Mouse (Mus musculus) hindbrain, embryonic 10.5 days (tissue): Measurements from ENCODE around the gene Tmem97. TPM values are rescaled to one million over a fixed set of nuclear protein-coding genes. Genes with fewer than 3 reads are reported as not detected.
"Not testable (repeated sequence)": the region's sequence is repeated elsewhere in the genome, so short reads cannot be mapped to it uniquely, and the experiment has no call there.

Experiments used
- DNase-seq: peaks from one replicate; pipeline ENCODE4 v3.0.0-alpha.2; 2017; ENCODE audit warnings: low spot score
- H3K27ac ChIP-seq: fragments of 300-500 bp; sonication (generic); 2 replicates; pipeline ENCODE4 v1.5.1; 2016; ENCODE audit warnings: mild to moderate bottlenecking, moderate library complexity
- H3K27me3 ChIP-seq: fragments of 300-500 bp; sonication (generic); 2 replicates; pipeline ENCODE4 v1.6.1; 2016; ENCODE audit warnings: mild to moderate bottlenecking; ENCODE audit not compliant: poor library complexity, insufficient read depth, severe bottlenecking
- H3K36me3 ChIP-seq: fragments of 300-500 bp; sonication (generic); 2 replicates; pipeline ENCODE4 v1.6.1; 2016; ENCODE audit warnings: mild to moderate bottlenecking, moderate library complexity
- H3K4me1 ChIP-seq: fragments of 300-500 bp; sonication (generic); replicated peaks from 2 replicates; pipeline ENCODE4 v1.6.1; 2016; ENCODE audit warnings: mild to moderate bottlenecking
- H3K4me3 ChIP-seq: fragments of 300-500 bp; sonication (generic); 2 replicates; pipeline ENCODE4 v1.5.1; 2016; ENCODE audit warnings: mild to moderate bottlenecking, moderate library complexity
- H3K9me3 ChIP-seq: fragments of 300-500 bp; sonication (generic); 2 replicates; pipeline ENCODE4 v1.6.1; 2016; ENCODE audit warnings: mild to moderate bottlenecking, moderate library complexity
- WGBS: fragments of 180-500 bp; shearing (Covaris S2); methylation state at CpG from one replicate; pipeline ENCODE4 v1.1.7; 2016; 5-methylcytosine and 5-hydroxymethylcytosine counted together
- polyA plus RNA-seq: library from polyadenylated mRNA; unstranded; fragments of >200 nt; fragmentation: Nextera tagmentation; extraction: Ambion mirVana; gene quantifications from 2 replicates; pipeline ENCODE4 v1.2.1, GENCODE M21; 2016

Gene Tmem97
- polyA plus RNA-seq, result 86.5 and 94.5 TPM in 2 replicates

DNA sequence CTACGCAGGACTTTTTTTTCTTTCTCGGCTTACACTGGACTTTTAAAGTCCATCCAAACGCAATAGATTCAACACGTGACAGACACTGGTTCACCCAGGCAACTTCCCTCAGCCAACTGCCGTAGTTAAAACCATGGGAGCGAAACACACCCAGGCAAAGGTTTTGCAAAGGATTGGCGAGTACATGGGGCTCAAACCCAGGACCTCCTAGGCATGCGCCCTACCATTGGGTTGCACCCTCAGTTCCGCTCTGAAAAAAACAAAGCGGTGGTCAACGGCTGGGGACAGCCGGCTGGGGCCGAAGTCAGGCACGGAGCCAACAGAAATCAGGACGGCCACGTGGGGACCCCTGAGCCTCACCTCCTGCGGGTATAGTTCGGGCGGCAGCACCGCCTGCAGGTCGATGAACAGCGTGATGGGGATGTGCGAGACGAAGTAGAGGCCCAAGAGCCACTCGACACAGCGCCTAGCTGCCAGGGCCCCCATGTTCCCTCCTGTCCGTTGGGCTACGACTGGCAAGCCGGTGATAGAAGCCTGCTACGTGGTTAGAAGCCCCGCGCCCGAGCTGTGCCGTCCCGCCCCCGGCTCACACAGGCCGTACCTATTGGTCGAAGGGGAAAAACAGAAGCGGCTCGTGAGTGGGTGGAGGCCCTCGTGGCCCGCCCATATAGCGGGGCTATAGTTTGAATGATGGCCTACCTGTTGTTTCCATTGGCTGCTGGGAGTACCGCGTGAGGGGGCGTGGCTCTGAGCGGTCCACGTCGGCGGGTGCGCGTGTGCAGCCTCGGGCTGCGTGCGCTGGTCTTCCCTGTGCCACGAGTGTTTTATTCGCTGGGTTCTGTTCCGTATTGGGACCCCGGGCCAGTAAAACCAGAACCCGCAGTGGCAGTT, at the start of gene Tmem97:
Gene Tmem97, minus strand, starts transcription at position 610 of the 891 bp plus-strand sequence.
- Histone ChIP-seq H3K9me3 (peaks cover 6% of the 10 kb centered on the region; the same call in 1 of the 2 replicates), H3K27me3 (no peaks in the 10 kb centered on the region), H3K4me3 (peak within 1 kb of the TSS; percentile 80), H3K27ac (peak within 1 kb of the TSS; percentile 90), H3K4me1 (peaks cover 32% of the 10 kb centered on the region), H3K36me3 (peaks cover 11% of the 10 kb centered on the region)
- DNase-seq, result peak; percentile 96
- WGBS, result under 1% methylated on average over 60 of the region's 60 CpGs

DNA sequence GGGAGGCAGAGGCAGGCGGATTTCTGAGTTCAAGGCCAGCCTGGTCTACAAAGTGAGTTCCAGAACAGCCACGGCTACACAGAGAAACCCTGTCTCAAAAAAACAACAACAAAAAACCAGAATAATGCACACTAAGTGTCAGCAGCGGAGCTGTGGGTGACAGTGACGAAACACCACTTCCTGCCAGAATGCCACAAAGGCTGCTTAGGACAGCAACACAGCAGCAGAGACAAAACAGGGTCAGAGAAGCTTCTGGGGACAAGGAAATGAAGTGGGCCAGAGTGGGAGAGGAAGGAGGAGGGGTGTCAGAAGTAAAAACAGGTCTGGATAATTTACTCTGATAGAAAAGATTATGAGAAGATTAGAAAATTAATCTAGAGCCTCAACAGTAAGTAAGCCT, 49.5 kb upstream of the Tmem97 start:
- H3K4me3 ChIP-seq, result no peak overlapping the region
- H3K9me3 ChIP-seq, result no peaks in the 10 kb centered on the region
- H3K27me3 ChIP-seq, result no peaks in the 10 kb centered on the region
- no peak for DNase-seq
- H3K36me3 ChIP-seq, result peaks cover 18% of the 10 kb centered on the region; the same call in 1 of the 2 replicates
- 84% methylated on average over 4 of the region's 4 CpGs for WGBS
- H3K4me1 ChIP-seq, result no peaks in the 10 kb centered on the region
- no peak overlapping the region for H3K27ac ChIP-seq

DNA sequence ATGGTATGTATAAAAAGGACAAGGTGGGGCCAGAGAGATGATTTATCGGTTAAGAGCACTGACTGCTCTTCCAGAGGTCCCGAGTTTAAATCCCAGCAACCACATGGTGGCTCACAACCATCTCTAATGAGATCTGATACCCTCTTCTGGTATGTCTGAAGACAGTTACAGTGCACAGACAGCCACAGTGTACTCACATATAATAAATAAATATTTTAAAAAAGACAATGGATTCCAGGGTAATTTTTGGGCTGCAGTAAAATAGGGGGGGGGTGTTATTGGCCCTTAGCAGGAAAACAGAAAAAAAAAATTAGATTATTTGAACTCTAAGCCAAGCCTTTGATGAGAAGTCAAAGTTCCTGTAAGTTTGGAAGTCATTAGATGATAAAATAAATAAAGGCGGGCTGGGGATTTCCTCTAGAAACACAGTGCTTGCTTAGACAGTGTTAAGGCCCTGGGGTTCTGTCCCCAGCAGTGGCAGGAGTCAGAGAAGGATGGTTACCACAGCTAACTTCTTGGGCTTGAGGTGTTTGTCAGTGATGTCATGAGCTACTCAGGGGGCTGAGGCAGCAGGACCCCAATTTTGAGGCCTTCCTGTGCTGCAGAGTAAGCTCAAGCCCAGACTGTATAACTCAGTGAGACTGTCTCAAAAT, 48.3 kb upstream of the Tmem97 start:
- Histone ChIP-seq H3K27ac (no peak overlapping the region), H3K9me3 (no peaks in the 10 kb centered on the region), H3K4me1 (no peaks in the 10 kb centered on the region), H3K4me3 (no peak overlapping the region), H3K36me3 (peaks cover 25% of the 10 kb centered on the region; the same call in 1 of the 2 replicates), H3K27me3 (no peaks in the 10 kb centered on the region)
- no peak for DNase-seq
- 81% methylated on average over 3 of the region's 3 CpGs for WGBS

DNA sequence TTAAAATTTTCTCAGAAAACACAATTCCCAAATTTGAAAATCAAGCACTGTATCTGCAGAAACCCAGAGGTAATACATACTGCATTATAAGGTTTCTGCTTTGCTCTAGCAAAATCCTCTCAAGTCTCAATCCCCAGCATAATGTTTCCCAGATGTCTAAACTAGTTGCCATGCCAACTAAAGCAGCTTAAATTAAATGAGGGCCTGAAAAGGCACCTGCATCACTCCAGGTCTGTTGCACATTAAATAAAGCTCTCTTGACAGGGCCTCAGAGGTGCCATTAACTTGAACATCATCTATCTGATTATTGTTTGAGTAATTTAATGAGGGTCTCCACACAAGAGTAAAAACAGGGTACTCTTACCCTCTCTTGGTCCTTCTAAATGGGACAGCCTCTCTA, 46.2 kb upstream of the Tmem97 start:
- Histone ChIP-seq H3K4me1 (no peaks in the 10 kb centered on the region), H3K4me3 (no peak overlapping the region), H3K27me3 (no peaks in the 10 kb centered on the region), H3K9me3 (no peaks in the 10 kb centered on the region), H3K36me3 (peaks cover 18% of the 10 kb centered on the region; the same call in 1 of the 2 replicates), H3K27ac (no peak overlapping the region)
- no peak for DNase-seq

DNA sequence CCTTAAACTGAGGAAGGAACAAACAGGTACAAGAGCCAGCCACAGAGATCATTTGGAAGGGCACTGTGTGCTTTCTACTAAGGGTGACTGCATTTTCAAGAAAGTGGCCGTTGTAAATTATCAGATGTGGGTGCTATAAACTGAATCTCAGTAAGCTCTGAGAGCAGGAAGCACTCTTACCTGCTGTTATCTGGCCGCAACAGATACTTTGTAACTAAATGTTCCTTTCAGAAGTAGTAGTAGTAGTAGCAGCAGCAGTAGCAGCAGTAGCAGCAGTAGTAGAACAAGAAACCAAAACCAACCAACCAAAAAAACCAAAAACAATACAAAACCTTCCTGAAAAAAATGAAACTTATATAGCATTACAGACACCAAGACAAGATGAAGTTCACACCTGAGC, 45.2 kb upstream of the Tmem97 start:
- Histone ChIP-seq H3K27ac (no peak overlapping the region), H3K4me3 (no peak overlapping the region), H3K36me3 (peaks cover 18% of the 10 kb centered on the region; the same call in 1 of the 2 replicates), H3K9me3 (no peaks in the 10 kb centered on the region), H3K4me1 (no peaks in the 10 kb centered on the region), H3K27me3 (no peaks in the 10 kb centered on the region)
- 91% methylated on average over 2 of the region's 2 CpGs for WGBS
- DNase-seq, result no peak

DNA sequence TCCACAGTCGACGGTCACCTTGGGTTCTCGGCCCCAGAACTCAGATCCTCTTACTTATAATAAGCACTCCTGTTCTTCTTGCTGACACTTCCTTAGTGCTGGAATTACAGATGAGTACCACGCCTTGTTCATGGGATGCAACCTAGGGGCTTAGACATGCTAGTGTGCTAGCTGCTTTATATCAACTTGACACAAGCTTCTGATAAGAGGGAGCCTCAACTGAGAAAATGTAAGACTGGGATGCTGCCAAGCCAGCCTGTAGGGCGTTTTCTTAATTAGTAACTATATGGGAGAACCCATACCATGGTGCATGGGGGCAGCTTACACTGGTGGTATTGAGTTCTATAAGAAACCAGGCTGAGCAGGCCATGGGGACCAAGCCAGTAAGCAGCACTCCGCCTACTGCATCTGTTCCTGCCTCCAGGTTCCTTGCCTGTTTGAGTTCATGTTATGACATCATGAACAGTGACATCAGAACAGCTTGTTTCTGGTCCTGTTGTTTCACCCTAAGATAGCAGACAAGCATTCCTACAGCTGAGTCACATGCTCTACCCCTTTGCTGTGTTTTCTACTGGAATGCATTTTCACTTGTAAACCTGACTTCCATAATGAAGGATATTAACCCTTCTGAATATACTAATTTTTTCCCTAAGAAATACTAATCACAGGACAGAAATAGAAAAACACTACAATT, 43.8 kb upstream of the Tmem97 start:
- no peak for DNase-seq
- no peaks in the 10 kb centered on the region for H3K9me3 ChIP-seq
- H3K4me1 ChIP-seq, result no peaks in the 10 kb centered on the region
- H3K4me3 ChIP-seq, result no peak overlapping the region
- H3K27ac ChIP-seq, result no peak overlapping the region
- peaks cover 19% of the 10 kb centered on the region; the same call in 1 of the 2 replicates for H3K36me3 ChIP-seq
- H3K27me3 ChIP-seq, result no peaks in the 10 kb centered on the region
- WGBS, result 93% methylated on average over 6 of the region's 6 CpGs

DNA sequence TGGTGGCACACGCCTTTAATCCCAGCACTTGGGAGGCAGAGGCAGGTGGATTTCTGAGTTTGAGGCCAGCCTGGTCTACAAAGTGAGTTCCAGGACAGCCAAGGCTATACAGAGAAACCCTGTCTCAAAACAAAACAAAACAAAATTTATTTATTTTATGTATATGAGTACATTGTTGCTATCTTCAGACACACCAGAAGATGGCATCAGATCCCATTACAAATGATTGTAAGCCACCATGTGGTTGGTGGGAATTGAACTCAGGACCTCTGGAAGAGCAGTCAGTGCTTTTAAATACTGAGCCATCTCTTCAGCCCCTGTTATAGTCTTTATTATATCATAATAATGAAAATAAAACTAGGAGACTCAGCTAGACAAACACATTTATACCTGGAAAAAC, 37.1 kb upstream of the Tmem97 start:
- peaks cover 48% of the 10 kb centered on the region for H3K36me3 ChIP-seq
- not testable (repeated sequence) for H3K27me3 ChIP-seq, DNase-seq, H3K4me3 ChIP-seq, H3K27ac ChIP-seq, H3K4me1 ChIP-seq, H3K9me3 ChIP-seq
- 92% methylated on average over 1 of the region's 1 CpGs for WGBS

DNA sequence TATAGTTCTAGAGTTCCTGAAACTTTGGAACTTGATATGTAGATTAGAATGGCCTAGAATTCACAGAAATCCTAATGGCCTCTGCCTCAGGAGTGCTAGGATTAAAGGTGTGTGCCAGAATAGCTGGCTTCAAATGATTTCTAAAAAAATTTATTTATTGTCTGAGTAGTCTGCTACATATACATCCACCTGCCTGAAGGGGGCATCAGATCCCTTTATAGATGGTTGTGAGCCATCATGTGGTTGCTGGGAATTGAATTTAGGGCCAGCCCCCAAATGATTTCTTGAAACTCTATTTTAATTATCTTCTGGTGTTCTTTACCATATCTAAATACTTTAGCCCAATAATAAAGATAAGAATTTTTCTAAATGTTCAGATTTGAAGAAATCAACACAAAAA, 35.5 kb upstream of the Tmem97 start:
- Histone ChIP-seq H3K9me3 (0 out of 2 replicates have a peak, but pooled peaks cover 6% of the 10 kb centered on the region), H3K4me1 (no peaks in the 10 kb centered on the region), H3K36me3 (peaks cover 62% of the 10 kb centered on the region), H3K4me3 (no peak overlapping the region), H3K27me3 (no peaks in the 10 kb centered on the region), H3K27ac (no peak overlapping the region)
- DNase-seq, result no peak

DNA sequence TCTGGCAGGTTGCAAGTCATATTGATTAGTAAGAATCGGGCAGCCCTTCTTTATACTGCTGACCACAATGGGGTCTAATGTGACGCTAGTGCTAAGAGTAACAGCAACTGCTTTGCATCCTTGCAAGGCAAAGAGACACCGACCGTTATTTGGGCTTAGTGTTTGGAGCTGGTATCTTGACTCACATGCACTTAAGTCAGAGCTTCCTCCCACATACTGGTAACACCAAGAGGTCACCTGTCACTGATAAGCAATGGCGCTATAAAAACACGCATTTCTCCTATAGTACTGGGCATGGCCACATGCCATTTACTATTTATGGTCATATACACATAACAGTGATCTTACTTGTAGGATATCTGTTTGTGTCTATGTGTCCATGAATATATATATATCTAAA, 32.3 kb upstream of the Tmem97 start:
- peaks cover 87% of the 10 kb centered on the region for H3K36me3 ChIP-seq
- DNase-seq, result no peak
- no peak overlapping the region for H3K27ac ChIP-seq
- 94% methylated on average over 6 of the region's 6 CpGs for WGBS
- 0 out of 2 replicates have a peak, but pooled peaks cover 6% of the 10 kb centered on the region for H3K9me3 ChIP-seq
- no peaks in the 10 kb centered on the region for H3K4me1 ChIP-seq
- no peaks in the 10 kb centered on the region for H3K27me3 ChIP-seq
- H3K4me3 ChIP-seq, result no peak overlapping the region

DNA sequence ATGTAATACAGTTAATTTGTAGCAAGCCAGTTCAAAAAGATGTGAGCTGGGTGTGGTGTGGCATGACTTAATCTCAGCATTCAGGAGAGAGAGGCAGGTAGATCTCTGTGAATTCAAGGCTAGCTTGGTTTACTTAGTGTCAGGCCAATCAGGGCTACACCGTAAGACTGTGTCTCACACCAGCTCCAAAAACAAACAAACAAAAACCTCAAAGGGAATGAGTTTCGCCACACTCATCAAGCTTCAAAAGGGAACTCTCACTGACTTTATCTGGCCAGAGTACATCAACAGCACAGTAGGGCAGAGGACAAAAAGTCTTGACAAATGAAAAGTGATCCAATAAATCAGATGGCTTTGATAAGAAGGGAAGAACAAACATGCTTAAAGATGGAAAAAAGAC, 24.4 kb upstream of the Tmem97 start:
- no peaks in the 10 kb centered on the region for H3K9me3 ChIP-seq
- H3K27ac ChIP-seq, result no peak overlapping the region
- peaks cover 88% of the 10 kb centered on the region for H3K36me3 ChIP-seq
- WGBS, result 72% methylated on average over 2 of the region's 2 CpGs
- H3K4me1 ChIP-seq, result no peaks in the 10 kb centered on the region
- no peak overlapping the region for H3K4me3 ChIP-seq
- no peak for DNase-seq
- no peaks in the 10 kb centered on the region for H3K27me3 ChIP-seq

DNA sequence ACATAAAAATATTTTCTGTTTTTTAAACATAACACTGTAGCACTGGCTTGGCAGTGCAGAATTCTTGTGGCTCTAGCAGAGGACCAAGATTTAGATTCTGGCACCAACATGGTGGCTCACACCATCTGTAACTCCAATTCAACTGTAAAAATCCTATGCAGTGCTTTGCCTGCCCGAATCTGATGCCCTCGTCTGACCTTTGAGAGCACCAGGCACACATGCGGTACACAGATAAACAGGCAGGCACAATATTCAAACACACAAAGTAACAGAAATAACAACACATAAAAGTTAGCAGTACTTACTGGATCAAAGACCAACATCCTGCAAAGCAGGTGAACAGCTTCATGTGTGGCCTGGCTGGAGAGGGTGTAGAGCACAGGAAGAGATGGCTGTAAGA, 24.0 kb upstream of the Tmem97 start:
- Histone ChIP-seq H3K4me3 (no peak overlapping the region), H3K9me3 (no peaks in the 10 kb centered on the region), H3K4me1 (no peaks in the 10 kb centered on the region; the same call in 1 of the 2 replicates), H3K36me3 (peaks cover 89% of the 10 kb centered on the region), H3K27ac (no peak overlapping the region), H3K27me3 (no peaks in the 10 kb centered on the region)
- DNase-seq, result no peak
- 89% methylated on average over 3 of the region's 3 CpGs for WGBS

DNA sequence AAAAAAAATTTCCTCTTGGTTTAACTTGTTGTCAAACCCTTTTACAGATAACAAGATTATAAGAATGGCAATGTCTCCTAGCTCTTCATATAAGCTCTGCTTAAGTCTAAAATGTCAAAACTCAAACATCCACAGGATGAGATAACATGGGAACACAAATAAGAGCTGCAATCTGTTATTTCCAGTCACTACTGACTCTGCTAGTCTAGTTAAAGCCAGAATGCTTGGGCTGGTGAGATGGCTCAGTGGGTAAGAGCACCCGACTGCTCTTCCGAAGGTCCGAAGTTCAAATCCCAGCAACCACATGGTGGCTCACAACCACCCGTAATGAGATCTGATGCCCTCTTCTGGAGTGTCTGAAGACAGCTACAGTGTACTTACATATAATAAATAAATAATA, 23.5 kb upstream of the Tmem97 start:
- 95% methylated on average over 4 of the region's 4 CpGs for WGBS
- H3K9me3 ChIP-seq, H3K27ac ChIP-seq, H3K27me3 ChIP-seq, H3K4me3 ChIP-seq, H3K4me1 ChIP-seq, DNase-seq: not testable (repeated sequence)
- peaks cover 89% of the 10 kb centered on the region for H3K36me3 ChIP-seq

DNA sequence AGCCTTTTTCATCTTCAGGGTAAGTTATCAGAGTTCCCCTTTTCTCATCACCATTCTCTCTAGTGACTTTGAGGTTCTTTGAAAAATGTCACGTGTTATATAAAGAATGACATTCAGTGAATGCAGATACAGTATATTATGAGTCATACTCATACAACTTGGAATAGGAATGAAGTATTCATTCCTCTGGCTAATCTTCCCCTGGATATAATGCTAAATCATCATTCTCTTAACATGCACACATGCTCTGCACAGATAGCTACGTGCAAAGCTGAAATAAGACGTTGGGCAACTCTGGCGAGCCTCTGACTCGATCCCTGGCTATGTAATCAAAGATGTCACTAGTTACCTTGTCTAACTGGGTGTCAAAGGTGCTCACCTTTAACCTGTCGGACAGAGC, 21.3 kb upstream of the Tmem97 start:
- Histone ChIP-seq H3K27me3 (no peaks in the 10 kb centered on the region), H3K9me3 (no peaks in the 10 kb centered on the region), H3K4me1 (no peaks in the 10 kb centered on the region; the same call in 1 of the 2 replicates), H3K36me3 (peaks cover 75% of the 10 kb centered on the region), H3K27ac (no peak overlapping the region), H3K4me3 (no peak overlapping the region)
- WGBS, result 91% methylated on average over 6 of the region's 6 CpGs
- no peak for DNase-seq
